Mouse (Mus musculus) embryo, embryonic 10.5 days (tissue): ENCODE results near the gene Trio.
A peak's percentile ranks its signal among the peaks of the same experiment; 100 is the strongest.

Source experiments
- DNase-seq: peaks from one replicate; pipeline ENCODE4 v3.0.0-alpha.2; 2015; ENCODE audit warnings: low spot score

Gene Trio

DNA sequence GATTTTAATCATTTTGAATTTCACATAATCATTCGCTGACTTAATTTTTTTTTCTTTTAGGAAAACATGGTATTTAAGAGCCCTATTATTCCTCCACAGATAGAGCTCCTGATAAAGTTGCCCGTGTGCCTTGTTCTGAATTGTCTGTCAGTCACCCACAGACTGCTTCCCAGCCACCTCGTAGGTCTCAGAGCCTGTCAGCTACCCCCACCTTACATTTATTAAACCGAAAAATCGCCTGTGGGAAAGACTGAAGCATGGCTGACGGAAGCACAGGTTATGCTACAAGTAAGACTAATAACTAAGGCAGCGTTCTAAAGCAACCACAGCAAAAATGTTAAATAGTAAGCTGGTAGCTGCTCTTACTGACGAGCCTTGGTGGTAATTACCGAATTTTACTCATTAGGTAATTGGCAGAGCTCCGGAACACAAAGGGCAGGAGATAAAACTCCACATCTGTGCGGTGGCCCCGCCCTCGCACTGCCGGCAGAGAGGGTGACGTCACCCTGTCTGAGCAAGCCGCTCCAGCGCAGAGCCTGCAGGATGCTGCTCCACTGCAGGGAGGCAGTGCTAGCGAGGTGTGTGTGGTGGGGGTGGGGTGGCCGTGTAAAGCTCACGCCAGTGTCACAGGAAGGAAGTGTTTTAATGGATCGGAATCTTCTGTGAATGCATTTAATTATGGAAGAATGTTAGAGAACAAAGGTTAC, 102.2 kb downstream of the Trio start:
- DNase-seq = peak; percentile 87

DNA sequence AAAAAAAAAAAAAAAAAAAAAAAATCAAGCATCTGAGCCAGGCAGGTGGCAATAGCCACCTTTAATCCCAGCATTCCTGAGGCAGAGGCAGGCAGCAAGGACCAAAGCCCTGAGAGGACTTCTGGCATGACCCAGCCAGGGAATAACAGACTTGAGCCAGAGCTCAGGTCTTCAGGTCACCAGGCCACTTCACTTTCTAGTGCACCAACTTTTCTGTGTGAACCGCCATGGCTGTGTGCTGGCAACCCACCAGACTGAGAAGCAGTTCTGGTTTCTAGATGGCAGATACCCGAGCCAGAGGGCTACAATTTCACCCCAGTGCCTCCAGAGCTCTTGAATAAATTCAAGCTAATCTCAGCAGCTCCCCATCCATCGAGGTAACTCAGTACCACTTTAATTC, 104.9 kb downstream of the Trio start:
- DNase-seq = no peak

DNA sequence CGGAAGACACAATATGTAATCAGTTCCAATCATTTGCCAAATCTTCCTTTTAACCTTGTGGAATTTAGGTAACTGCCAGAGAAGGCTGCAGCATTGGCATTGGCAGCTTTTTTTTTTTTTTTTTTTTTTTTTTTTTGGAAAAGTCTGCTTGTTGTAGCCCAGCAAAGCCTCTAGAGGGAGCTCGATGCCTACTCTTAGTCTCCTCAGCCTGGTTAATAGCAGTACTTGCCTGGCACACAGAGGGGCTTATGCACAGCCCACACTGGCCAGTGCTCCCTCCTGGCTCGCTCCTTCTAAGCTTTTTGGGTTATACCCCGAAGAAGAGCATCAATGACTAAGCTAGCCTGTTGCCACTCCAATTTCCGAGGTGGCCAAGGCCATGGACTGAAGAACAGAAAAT, 106.1 kb downstream of the Trio start:
- DNase-seq = peak; percentile 83

DNA sequence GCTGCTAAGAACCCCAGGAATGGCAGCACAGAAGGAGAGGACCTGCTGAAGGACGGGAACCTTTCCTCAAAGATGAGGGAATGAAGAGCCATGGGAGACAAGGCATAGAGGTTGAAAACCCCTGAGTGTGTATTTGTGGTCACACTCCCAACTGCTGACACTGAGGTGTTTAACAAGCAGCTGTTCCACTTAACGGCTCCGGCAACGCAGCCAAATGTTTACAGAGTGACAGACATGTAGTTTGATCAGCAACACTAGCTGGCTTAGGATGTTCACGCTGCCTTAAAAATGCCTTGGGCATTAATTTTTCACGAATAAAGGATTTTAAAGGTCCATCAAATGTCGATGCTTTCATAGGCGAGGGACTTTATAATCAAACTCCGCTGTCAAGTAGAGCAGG, 106.8 kb downstream of the Trio start:
- DNase-seq = no peak

DNA sequence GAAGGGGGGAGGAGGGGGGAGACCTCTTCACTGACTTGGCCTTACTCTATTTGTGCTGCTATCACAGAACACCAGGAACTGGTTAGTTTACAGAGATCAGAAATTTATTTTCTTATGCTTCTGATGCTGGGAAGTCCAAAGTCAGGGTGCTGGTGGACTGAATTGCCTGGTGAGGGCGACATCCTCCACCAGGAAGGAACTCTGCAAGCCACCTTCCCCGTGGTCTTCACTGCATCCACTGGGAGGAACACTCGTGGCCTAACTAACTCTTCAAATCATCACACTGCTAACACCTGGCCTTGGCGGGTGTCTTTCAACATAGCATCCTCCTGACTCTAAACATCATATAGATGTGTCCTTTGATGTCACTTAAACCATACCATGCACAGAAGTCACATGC, 109.4 kb downstream of the Trio start:
- DNase-seq = no peak

DNA sequence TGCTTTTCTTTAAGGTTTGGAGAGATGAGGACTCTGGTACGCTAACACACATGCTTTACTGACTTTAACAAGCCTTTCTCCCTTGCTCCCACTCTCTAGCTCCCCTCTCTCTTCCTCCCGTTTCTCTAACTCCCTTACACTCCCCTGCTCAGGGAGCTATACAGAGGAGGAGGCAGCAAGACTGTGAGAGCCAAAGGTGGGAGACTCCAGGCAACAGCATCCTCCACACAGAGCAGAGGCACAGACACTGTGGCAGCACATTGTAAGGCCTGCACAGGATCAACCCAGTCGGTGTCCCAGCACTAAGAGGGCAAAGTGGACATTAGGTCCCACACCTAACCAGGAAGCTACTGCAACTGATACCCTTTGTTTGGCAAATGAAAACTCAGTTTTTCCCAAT, 112.6 kb downstream of the Trio start:
- no peak for DNase-seq

DNA sequence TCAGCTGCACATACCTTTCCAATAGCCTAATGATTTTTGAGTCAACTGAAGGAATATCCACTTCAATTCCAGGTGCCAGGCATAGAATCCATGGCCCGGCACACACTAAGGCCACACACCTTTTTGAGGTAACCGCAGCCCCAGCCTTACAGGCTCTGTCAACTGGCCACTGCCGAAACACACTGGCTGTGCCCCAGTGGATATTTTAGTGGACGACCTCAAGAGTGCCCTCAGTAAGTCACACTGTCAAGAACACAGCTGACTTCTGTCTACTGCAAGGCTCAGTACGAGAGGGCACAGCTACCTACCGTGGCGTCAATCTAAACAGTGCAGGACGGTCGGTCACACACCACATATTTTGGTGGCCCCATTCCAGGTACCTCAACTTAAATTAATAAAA, 114.5 kb downstream of the Trio start:
- DNase-seq = no peak

DNA sequence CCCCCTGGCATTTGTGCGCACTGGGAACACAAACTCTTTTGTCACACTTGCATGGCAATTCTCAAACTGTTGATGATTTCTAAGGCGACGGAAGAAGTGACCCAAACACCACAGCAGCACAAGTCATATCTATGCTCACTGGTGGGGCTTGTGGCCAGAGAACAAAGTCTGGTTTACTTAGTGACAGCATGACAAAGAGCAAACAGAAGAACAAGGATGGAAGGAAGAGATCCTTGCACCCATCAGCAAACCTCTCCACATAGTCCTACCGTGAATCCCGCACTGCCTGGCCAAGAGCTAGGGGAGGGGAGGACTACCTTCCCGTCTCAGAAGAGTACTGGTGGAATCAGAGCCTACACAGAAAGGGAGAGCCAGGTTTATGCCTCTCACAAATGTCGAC, 115.5 kb downstream of the Trio start:
- DNase-seq = no peak

DNA sequence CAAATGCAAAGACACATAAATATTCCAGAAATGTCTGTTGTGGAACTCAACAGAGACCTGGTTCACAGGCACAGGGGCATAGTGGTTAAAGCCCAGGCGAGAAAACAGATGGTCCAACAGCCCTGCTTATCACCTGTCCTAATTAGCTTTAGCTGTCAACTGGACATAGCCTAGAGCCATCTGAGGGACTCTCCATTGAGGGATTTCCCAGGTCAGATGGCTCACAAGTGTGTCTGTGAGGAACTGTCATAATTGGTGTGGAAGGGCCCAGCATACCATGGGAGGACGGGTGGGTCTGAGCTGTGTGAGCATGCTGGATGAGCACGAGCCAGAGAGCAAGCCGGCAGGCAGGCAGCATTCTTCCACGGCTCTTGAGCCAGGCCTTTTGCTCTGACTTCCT, 118.0 kb downstream of the Trio start:
- no peak for DNase-seq

DNA sequence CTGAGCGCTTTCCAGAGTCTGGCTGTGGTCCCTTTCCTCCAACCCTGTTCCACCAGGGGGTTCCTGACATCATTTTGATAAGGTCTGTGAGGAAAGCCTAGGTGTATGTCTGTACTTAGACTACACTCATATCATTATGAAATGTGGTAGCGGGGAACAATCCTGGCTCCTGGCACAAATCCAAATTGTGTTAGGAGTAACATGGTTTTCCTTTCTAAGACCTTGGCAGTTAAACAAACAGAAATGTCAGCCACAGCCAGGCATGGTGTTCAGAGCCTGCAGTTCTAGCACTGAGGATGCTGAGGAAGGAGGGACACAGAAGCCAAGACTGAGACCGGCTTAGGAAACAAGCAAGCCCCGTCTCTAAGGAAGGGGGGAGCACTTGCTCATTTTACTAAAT, 119.2 kb downstream of the Trio start:
- DNase-seq = no peak

DNA sequence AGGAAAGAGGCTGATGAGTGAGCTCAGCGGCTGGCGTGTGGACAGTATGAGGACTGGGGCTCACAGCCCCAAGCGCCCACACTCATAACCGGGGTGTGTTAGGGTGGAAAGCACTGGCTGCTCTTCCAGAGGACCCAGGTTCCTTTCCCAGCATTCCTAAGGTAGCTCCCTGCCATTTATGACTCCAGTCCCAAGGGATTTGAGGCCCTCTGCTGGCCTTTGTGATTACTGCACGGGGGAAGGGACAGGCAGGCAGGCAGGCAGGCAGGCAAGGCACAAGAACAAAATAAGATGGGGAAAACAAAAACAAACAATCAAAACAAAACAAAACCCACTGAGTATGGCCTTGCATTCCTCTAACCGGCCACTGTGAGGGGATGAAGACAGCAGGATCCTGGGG, 120.3 kb downstream of the Trio start:
- peak; percentile 71 for DNase-seq

DNA sequence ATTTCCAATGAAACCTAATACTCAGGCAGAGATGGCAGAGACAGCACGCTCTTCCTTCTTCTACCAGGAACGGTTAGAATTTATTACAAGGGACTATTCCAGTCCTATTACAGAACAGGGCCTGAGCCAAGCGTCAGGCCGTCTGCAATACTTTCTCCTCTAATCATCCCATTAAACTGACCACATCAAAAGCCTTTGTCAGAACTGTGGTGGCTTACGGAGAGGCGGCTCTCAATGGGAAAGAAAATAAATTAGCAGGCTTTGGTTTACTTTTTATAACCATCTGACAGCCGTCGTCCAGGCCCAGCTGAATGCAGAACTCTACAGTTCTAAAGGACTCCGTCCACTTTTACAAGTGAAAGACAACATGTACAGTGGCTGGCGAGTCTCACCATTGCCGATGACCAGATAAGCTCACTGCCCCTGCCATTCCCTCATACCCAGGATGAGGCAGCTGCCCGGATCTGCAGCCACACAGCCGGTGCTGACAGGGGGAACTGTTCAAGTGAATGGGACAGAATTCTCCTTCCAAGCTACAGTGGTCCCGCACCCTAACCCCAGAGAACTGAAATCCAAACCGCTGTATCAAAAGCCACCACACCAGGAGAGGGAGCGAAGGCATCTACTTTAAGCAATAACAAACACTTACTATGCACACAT, 121.2 kb downstream of the Trio start:
- no peak for DNase-seq

DNA sequence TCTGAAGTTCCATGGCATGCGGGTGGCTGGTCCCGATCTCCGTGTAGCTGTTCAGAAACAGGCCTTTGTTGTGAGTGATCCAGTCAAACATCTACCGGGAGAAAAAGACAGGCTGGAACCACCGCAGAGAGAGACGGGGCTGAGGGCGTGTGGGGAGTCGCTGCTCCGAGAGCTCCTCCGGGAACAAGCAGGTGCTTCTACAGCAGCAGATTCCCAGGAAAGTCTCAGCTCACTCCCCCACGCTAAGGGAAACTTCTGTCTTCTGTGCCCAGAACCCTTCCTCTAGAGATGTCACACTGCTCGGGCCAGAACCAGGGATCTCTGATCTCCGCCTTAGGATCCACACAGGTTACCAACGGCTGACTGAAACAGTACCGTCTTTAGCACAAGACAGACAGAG, 124.4 kb downstream of the Trio start:
- DNase-seq = no peak

DNA sequence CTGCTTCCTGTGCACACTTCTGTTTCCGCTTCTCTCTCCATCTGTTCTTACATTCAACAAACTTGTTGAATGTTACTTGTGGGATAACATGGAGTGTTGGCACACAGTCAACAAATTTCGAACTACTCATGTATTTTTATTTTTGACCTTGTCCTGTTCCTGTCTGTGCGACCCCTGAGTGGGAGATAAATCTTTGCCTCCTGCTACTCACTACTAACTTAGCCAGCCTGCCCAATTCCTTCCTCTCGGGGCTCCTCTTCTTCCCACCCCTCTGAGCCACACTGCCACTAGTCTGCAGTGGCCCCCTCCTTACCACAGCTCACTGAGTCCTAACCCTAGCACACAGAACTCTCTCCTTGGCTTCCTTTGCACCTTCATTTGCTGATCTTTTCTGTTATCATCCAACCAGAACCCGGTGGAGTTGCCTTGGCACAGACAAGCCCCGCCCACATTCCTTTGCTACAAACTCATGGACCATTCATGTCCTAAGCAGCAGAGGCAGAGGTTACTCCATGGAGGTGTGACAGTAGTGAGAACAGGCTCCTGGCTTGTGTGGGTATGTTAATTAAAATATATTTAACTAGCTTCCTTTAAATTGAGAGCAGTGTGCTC, 126.7 kb downstream of the Trio start:
- no peak for DNase-seq

DNA sequence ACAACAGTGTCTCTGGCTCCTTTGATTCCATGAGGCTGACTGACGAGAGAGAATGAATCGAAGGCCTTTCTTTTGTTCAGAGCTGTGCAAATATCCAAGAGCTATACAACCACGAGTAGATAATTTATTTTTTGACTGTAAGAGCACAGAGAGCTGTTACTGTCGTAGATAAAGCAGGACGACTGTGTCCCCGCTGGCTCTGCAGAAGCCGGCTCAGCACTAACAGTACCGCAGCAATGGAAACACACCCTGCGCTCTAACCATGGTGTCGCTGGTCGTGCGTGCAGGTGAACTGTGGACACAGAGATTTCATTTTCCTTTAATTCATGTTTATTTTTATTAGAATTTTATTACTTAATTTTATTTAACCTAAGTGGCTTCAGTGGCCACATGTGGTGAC, 131.5 kb downstream of the Trio start:
- DNase-seq = no peak

DNA sequence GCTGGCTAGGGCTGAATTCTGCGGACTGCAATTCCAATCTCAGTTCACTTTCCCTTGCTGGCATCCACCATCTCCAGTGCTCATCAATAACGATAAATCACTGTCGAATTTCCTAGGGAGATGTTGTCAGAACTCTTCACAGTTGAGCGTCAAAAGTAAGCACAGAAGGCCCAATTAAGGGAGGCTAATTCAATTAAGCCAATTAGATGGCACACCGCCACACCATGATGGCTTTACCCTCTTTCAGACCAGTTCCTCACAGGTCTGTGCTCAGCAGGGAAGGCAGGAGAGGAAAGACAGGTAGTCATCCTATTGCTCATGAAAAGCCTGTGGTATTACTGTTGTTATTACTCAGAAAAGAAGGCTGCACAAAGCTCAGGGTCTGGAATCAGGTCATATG, 133.6 kb downstream of the Trio start:
- DNase-seq = no peak

DNA sequence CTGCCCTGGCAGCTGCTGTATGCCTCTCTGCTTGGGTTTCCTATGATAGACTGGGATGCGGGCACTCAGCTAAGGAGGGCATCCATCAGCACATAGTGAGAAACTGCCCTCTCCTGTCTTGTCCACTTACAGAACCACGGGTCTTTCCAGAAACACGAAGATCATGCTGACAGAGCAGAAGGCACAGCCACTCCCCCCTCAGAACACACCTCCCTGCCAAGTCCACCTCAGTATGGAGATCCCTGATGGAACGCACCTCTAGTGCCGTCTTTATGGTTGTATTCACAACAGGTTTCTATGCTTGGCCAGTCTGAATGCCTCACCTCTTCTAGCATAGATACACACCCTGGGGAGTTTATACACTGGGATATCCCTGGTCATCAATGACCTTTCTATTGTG, 135.0 kb downstream of the Trio start:
- no peak for DNase-seq

DNA sequence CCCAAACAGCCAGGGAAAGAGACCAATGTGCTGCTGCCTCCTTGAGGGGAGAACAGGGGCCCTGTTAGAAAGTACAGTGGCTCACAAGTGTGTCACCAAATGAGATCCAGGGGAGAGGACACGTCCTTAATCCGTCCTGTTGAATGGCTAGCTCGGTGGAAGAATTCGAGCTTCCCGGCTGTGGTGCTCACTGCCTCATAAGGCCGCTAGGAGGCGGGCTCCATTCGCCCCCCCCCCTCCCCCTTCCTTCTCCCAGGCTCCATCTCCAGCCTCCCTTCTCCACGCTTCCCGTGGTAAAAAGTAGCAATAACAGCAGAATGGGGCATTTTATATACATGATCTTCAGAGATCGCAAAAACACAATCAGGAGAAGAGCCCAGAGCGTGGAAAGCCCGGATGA, 137.5 kb downstream of the Trio start:
- DNase-seq = no peak

DNA sequence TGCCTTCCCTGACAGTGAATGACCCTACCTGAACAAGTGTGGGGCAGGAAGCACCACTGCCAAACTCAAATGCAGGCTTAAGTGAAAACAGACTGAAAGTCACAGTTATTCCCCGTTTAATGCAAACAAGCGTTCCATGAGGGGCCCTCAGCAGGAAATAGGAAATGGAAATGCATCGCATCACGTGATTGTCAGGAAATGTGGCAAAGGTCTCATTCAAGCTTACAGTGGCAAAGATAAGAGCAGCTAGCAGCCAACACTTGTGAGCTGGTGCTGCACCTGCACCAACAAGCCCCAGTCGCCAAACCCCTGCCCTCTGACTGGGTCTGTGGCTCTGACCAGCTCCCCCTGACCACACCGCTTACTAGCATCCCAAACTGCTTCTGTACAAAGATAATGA, 138.7 kb downstream of the Trio start:
- no peak for DNase-seq

DNA sequence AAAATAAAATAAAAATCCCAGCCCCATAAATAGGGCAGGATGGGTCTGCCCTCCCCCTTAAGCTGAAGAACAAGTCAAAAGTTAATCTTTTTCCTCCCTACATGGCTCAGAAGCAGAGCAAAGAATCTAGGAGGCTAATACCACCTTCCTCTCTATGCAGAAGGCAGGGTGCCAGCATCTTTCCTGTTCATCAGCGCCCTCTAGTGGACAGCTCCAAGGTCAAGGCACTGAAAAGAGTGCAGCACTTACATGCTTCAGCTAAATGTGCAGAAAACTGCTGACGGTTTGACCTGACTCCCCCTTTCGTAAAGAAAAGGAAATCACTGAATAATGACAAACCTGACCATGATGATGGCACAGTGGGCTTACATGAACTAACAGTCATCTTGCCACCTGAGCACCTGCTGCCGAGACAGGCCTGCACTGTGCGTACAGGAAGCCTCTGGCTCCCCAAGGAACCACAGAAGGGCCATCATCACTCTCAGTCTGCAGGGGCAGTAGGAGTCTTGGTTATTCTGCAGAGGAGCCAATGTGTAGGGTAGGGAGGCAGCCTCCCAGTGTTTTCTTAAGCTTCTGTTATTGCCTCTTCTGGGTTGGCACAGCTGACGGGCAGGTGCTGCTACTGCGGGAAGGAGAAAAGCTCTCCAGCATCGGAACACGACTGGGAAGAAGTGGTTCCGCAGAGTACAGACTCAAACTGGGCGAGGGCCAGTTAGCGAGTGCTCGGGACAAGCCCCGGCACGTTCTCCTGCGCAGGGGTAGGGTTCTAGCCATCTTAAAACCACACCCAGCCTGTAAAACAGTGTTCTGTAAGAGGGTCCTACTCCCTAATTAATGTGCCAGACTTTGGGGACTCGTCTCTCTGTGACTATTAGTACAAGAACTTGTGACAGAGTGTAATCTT, 141.0 kb downstream of the Trio start:
- DNase-seq = peak; percentile 86

DNA sequence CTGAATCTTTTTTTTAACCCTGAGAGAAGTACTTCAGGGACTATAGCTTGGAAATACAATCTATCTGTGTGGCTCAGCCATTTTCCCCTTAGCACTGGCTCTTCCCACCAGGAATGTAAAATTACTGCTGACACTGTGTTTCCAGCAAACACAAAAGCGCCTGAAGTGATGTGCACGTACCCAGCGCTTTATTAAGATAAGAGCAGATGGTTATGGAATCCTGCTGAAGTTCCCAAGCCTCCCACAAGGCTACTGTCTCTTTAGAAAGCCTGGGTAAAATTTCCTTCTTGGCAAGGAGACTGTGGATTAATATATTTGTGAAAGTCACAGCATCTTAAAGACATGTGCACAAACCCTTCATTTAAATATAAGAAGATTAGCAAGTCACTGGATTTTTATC, 141.8 kb downstream of the Trio start:
- DNase-seq = no peak

DNA sequence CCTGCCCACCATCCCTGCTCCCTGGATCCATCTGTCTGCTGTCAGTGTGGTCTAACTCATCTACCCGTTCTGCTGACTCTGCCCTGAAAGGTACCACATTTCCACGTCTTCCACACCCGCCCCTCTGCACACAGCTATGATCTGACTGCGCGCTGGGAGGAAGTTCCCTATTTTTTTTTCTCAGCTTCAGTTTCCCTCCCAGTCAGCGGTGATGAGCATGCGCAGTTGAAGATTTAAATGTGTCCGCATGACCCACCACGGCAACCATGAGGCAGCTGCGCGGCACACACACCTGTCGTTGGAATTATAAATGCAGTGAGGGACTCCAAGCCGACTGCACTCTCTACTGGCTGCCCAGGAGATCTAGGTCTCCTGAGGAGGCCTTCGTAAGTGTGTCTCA, 142.8 kb downstream of the Trio start:
- no peak for DNase-seq

DNA sequence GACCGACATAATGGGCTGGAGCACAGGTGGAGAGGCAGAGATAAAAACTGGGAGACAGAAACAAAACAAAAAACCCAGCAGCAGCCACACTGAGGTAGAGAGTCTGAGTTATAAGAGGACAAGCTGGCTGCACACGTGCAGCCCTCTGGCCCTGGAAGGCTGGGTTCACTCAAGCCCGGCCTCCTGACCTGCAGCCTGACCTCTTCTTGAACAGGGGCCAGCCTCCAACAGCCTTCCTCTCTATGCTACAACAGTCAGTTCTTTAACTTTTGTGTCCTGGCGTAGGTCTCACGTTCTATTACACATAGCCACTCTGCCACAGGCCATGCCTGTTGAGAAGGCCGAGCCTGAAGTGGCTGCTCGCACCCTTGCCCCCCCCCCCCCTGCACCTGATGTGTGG, 147.8 kb downstream of the Trio start:
- no peak for DNase-seq
